Mouse (Mus musculus): ENCODE results near the gene Akap13. TPM values are rescaled to one million over a fixed set of nuclear protein-coding genes. Genes with fewer than 3 reads are reported as not detected.
A peak's percentile ranks its signal among the peaks of the same experiment; 100 is the strongest.
"Not testable (repeated sequence)": the region's sequence is repeated elsewhere in the genome, so short reads cannot be mapped to it uniquely, and the experiment has no call there.

Gene Akap13
- total RNA-seq, 4 experiments from 2014 or later: 21.0 to 24.6 (median 21.5) TPM

DNA sequence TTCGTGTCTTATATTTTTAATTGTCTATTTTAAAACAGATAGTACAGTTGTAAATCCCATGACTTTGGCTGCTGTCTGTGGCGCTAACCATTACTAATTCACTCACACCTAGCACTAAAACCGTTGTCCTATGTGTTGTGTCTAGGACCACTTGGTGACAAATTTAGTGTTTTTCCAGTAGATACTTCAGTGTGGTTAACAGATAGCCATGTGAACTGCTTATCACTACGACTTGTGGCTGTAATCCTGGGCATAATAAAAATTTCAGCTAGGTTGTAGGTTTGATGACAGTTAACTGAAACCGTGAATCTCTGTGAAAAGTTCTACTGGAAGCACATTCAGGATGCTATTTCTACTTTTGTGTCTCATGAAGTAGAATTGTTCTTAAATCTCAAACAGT lies 258.6 kb downstream of the Akap13 start:
- DNase-seq (ENCODE audit: low spot score in 2 of 2): no peak

DNA sequence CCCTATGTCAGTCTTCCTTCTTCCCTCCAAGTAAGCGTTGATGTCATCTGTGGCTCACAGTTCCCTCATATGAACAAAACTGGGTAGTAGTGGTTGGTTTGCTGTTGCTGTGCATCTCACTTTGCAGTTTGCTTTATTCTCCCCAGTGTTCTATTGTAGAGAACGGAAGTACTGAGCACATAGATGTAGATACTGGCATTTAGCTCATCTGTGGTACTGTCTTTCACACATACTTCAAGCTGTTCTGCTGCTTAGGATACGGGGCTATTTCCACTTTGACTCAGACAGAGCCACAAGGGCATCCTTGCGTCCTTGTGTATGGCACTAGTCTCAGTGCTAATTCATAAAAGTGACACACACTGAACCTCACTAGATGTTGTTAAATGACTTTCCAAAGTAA lies 259.7 kb downstream of the Akap13 start:
- no peak for DNase-seq (ENCODE audit: low spot score in 2 of 2)

DNA sequence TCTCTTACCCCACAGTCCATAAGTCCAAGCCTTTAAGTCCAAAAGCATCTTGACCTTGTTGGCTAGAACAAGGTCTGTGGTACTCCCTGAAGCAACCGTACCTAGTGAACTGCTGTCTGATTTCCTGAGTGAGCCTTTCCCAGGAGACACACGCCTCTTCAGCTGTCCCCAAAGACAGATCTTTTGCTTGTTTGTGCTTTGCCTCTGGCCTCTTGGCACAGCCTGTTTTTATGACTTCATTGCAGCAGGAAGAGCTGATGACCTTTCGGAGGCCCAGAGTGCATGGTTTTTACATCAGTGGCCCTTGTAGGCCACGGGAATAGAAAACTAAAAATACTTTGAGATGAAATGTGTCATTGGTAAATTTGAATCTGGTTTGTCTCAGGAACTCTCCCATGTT lies 260.6 kb downstream of the Akap13 start:
- no peak for DNase-seq (ENCODE audit: low spot score in 2 of 2)

DNA sequence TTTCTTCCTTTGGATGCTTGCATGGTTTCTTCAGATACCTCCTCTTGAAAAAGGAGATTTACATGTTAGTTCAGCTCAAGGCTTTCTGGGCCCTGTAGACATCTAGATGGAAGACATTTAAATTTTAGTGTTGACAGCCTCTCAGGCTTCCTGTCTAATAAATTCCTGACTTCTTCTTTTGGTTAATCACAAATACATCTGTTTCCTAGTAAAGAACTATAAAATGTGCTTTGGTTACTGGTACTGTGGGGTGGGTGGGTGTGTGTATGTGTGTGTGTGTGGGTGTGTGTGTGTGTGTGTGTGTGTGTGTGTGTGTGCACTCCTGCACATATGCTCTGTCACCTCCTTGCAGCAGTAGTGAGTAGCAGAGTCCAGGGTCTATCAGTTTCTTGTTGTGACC lies 262.0 kb downstream of the Akap13 start:
- DNase-seq (ENCODE audit: low spot score in 2 of 2): no peak

DNA sequence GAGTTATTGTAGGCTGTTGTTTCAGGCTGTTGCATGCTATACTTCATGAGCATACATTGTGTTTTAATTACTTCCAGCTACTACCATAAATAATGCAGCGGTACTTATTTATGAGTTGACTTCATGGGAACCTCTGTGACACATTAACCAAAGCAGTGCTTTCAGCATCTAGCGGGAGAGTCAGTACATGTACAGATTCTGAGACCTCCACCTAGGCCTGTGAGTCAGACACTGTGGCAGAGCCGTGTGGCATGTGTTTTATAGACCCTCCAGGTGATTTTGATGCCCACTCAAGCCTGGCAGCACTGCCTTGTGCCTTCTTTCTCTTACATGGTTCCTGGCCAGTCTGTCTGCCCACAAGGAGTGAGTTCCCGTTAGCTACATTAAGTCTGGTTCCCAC lies 266.0 kb downstream of the Akap13 start:
- DNase-seq (ENCODE audit: low spot score in 2 of 2): no peak

DNA sequence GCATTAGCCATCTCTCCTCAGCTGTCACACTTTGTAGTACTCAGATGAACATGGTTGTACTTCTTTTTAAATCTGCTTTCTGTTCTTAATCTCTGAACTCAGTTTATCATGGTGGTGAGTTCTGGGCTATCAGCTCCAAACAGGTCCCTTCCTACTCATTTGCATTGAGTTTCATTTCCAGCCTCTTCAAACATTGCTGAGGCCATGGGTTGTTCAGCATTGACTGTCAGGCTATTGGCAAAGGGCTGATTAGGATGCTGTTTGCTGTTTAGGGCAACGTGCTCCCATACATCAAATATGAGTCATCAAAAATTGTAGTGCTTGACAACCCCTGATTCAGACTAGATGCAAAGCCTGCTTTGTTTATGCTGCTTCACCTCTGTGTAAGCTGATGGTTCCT lies 268.7 kb downstream of the Akap13 start:
- DNase-seq (ENCODE audit: low spot score in 2 of 2): no peak

DNA sequence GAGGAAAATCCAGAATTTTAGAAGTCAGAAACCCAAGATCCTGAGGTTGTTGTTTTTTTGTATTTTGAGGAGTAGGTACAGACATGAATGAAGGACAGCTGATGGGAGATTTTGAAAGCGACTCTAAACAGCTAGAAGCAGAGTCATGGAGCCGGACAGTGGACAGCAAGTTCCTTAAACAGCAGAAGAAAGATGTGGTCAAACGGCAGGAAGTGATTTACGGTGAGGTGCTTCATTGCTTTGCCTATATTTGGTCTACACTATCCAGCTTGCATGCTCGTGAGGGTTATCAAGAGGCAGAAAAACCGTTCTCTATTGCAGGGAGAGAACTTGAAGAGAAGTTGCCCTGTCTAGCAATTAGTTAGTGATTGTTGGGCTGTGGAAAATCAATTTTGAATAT lies 270.6 kb downstream of the Akap13 start:
- no peak for DNase-seq (ENCODE audit: low spot score in 2 of 2)

DNA sequence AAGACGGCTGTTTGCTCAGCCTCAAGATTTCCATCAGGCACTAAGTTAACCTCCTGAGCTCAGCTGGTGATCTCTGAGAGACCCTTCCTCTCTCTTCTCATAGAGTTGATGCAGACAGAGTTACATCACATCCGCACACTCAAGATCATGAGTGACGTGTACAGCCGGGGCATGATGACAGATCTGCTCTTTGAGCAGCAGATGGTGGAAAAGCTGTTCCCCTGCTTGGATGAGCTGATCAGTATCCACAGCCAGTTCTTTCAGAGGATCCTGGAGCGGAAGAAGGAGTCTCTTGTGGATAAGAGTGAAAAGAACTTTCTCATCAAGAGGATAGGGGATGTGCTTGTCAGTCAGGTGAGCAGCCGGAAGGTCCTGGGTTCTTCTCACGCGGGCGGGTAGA lies 271.5 kb downstream of the Akap13 start:
- no peak for DNase-seq (ENCODE audit: low spot score in 2 of 2)

DNA sequence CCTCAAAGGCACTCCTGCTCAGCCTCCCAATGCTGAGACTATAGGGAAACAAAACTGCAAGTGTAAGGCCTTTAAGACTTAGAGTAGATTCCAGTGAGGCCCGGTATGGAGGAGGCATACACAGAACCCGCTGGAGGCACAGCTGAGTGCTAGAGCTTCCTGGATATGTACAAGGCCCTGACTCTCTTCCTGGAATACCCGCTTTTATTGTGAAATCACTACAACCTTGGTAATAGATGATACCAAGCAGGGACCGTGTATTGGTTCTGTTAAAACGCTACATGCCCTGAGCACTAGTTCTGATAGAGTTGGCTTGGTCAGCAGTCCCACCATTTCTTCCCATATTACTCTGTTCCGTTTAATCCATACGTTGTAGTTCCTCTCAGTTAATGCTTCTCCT lies 274.3 kb downstream of the Akap13 start:
- DNase-seq (ENCODE audit: low spot score in 2 of 2): no peak

DNA sequence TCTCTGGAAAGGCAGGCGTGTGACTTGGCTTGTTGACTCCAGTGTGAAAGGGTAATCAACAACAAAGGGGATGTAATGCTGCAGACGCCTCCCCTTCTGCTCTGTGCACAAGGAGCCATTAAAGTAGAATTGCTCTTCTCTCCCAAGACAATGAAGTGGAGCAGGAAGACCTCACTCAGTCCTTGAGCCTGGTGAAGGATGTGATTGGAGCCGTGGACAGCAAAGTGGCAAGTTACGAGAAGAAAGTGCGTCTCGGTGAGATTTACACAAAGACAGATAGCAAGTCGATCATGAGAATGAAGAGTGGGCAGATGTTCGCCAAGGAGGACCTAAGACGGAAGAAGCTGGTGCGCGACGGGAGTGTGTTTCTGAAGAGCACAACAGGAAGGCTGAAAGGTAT lies 274.9 kb downstream of the Akap13 start:
- no peak for DNase-seq (ENCODE audit: low spot score in 2 of 2)

DNA sequence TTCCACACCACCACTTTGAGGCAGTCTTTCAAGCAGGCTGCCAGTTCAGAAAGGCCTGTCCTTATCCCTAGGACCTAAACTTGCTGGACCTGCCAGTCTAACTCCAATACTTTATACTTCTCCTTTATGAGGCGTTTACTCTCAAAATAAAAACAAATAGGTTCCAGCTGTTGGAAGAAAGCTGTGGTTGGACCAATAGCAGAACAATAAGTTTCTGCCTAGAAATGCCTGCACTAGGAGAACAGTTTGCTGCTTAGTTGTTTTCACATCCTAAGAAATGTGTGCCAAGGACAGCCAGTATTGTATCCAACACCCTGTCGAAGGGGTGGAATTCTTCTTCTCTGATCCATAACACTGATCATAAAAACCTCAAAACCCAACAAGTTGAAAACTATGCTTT lies 276.6 kb downstream of the Akap13 start:
- DNase-seq (ENCODE audit: low spot score in 2 of 2): no peak

DNA sequence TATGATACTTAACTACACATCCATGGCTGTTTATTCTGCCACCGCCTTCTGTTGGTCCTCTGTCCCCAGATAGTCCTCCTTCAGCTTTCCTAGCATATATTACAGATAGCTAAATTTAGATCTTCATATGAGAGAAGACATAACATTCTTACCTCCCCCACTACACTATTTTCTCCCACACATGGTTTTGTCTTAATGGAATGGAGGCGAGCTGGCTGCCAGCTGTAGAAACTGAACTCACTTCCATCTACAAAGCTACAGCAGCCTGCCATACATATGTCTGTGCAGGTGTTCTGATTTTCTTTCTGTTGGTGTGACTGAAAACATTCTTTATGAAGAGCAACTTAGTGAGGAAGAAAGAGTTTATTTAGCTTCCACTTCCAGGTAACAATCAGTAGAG lies 277.8 kb downstream of the Akap13 start:
- DNase-seq (ENCODE audit: low spot score in 2 of 2): no peak

DNA sequence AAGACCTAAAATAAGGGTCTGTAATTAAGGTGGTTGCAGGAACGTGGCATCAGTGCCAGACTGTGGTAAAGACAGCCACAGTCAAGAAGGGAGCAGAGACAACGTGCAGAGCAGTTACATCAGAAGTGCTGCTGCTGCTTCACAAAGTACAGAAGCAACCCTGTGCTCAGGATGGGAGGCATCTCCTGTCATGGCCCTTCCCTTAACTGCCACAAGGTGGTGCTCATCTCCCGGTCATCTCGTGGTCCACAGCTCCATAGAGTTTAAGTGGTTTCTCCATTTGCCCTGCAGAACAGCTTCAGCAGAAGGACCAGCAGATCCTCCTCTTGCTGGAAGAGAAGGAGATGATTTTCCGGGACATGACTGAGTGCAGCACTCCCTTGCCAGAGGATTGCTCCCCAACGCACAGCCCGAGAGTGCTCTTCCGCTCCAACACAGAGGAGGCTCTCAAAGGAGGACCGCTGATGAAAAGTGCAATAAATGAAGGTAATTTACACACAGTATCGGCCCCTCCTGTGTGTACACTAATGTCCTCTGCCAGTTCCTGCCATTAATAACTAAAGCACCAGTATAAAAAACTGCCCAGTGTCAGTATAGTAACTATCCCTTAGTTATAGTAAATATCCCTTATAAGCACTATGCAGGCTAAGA lies 283.9 kb downstream of the Akap13 start:
- DNase-seq (ENCODE audit: low spot score in 2 of 2): peak; percentile 22 to 38

DNA sequence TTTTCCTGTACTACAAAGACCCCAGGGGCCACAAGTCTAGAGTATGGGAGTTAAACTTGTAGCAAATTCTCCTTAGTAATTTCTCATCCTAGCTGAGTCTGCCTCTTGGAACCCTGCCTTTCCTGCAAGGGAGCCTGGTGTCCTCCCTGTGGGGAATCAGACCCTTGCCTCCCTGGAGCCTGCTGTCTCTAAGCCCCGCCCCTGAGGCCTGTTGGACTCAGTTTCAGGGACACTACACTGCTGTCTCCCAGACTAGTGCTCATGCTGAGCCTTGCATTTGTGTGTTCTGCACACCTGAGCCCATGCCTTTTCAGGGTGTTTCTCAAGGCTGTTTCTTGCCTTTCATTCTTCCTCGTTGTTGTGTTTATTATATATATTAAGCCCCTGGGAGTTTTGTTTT lies 289.2 kb downstream of the Akap13 start:
- no peak for DNase-seq (ENCODE audit: low spot score in 2 of 2)

DNA sequence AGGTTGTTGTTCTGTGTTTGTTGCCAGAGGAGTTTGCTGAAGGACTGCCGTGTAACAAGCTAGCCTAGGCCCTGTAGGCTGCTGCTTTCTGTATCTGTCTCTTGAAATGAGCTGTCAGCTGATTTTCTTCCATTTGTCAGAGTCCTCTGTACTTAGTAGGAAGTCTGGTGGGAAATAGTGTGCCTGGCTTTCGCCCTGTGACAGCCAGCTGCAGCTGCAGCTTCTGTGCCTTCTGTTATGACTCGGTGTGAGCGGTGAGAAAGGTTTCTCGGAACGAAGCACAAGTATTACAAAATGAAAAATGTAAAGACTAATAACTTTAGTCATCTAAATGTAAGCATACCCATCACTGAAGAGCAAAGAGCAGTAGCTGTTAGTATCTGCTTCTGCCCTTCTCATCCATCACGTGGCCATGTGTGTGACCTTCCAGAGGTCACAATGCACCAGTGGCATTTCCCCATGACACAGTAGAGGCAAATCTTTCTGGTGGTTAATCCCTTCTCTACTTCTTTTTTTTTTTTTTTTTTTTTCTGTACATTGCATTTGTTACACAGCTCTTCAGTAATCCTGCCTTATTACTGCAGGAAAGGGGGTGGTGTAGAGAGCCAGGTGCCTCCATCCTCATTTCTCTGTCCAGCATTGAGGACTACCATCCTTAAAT lies 289.8 kb downstream of the Akap13 start:
- DNase-seq (ENCODE audit: low spot score in 2 of 2): no peak

DNA sequence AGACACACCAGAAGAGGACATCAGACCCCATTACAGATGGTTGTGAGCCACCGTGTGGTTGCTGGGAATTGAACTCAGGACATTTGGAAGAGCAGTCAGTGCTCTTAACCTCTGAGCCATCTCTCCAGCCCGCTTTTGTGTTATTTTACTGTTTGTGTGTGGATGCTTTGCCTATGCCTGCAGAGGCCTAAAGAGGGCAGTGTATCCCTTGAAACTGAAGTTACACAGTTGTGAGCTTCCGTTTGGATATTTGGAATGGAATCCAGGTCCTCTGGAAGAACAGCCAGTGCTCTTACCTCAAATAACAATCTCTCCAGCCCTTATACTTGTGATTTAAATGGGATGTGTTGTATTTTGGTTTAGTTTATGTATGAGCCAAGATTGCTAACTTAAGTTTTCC lies 290.6 kb downstream of the Akap13 start:
- DNase-seq (ENCODE audit: low spot score in 2 of 2): not testable (repeated sequence)

DNA sequence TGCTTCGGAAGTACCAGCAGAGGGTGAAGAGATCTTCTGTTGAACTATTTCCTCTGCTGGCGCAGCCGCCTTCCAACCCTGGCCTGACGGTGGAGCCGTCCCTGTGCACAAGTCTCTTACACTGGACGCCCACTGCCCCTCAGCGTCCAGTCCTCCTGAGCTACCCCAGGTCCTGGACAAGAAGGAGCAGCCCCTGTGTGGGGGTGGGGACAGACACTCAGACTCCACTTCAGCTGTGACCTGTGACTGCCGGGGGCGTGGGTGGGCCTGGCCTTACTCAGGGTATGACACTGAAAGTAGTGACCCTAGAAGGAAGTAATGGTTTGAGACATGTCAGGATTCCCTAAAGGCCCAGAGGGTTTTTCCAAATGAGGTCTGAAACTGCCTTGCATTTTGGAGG lies 295.2 kb downstream of the Akap13 start:
- no peak for DNase-seq (ENCODE audit: low spot score in 2 of 2)

DNA sequence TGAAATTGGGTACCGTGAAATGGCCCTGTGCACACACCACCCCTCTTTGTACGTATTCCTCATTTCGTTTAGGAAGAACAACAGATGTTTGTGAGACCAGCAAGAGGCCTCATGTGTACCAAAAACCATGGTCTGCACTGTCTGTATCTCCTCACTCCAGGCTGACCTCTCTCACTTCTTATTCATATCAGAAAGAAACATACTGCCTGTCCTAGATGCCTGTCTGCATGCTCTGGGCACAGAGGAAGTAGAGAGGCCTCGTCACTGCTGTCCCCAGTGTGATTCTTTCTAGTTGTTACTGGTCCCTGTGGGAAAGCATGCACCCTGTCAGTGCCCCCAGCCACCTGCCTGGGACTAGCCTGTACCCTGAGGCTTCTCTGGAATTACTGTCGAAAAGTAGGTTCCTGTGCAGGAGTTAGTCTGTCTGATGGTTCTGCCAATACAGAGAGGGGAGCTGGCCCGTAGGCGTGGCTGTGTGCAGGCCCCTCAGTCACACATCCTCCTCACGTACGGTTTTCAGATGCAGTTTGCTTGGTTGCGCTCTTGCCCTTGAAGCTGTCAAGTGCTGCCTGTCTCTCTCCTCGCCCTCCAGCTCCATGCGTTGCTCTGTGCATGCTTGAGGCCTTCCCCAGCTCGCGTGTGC lies 295.9 kb downstream of the Akap13 start:
- no peak for DNase-seq (ENCODE audit: low spot score in 2 of 2)

DNA sequence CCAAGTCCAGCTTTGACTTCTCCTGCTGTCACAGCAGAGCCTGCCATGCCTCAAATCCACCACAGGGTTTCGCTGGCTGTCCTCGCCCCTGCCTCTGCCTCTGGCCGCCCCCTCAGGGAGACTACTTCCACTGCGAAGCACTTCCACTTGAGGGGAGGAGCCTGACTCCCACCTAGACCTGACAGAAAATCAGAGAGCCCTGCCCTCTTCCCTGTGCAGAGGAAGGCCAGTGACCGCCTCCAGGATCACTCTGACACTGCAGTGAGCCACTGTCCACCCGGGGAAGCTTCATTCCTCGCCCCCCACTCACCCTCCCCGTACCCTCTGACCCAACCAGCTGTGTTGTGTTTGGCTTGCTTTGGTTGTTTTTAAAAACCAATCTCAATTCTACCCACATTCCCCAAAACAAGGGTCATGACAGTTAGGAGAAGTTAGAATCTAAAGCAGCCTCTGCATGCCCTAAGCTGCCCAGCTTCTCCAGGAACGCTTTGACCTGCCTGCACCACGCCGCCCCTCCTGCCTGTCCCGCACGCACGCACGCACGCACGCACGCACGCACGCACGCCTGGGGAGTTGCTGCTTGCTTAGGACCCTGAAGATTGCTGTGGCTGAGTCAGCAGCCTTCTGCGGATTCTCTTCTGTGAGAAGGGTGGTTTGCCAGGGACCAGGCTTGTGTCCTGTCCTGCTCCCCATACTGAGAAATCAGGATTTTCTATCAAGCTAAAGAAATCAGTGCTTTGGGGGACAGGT lies 297.3 kb downstream of the Akap13 start:
- DNase-seq (ENCODE audit: low spot score in 2 of 2): no peak

DNA sequence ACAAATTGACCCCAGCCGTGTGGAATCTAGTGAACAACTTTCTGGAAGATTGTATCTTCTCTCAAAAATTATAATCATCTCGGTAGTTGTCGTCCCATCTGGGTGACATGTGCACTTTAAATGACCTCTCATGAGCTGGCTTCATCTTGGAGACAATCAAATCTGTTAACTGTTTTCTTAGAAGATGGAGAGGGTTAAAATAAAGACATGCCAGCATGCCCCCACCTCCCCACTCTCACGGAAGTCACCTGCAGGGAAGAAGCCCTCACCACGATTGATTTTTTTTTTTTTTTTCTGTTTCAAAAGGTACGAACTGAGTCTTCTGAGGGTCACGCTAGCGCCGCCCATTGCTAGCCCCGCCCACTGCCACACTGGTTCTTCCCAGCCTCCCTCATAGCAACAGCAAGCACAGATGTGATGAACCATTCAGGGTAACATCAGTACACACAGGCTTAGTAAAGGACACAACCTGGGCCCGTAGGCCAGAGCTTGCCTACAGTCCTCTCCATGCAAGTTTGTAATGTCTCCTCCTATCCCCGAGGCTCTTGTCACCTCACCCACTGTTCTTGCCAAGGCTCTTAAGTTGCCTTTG lies 298.0 kb downstream of the Akap13 start:
- no peak for DNase-seq (ENCODE audit: low spot score in 2 of 2)

DNA sequence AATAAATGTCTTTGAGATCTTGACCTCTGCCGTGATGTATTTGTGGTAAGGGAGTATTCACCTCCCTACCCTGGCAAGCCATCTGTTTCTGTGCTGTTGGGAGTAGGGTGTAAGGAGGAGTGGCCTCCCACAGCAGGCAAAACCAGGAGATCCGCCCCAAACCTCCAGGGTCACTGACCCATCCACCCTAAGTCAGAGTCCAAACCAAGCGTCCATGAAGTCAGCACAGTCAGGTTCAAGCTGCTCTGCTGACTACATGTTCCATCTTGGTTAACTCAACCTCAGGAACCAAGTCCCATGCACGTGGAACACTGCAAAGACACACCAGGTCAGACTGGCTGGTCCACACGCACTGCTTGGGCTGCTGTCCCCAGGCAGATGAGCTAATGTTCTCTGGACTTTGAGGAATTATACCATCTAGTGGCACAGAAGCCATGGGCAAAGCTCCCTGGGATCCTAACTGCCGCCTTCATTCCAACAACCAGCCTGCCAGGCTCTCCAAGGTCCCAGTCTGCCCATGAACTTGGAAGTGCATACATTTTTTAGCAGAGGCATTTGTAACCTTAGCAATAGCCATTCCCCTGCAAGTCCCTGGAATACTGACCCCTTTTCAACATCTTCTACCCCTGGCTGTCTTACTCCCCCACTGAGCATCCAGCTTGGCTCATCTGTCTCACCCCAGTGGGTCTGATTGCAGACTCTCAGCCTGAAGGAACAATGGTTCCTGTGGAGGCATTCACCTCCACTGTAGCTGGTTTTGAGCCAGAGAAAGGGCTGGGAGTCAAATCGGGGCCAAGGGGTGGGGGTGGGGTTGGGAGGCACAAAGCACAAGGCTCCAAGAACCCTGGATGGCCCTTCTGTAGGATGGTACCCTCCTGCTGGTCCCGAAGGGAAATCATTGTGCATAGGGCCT lies 299.5 kb downstream of the Akap13 start:
- no peak for DNase-seq (ENCODE audit: low spot score in 2 of 2)
